Mouse (Mus musculus) kidney, adult 2 months (tissue): ENCODE measurements around the gene Xrcc6.

Experiments
- CTCF ChIP-seq: fragments of 200-500 bp; conservative IDR thresholded peaks from 2 replicates; pipeline ENCODE4 v1.5.1; 2011; ENCODE audit warnings: low read depth, mild to moderate bottlenecking, control low read depth, low read length, moderate library complexity, mixed read lengths; ENCODE audit not compliant: insufficient read depth, insufficient read length
- POLR2A ChIP-seq: fragments of 200-500 bp; IDR thresholded peaks from one replicate; pipeline ENCODE4 v1.6.1; 2011; ENCODE audit warnings: low read depth, low read length, control low read depth

DNA sequence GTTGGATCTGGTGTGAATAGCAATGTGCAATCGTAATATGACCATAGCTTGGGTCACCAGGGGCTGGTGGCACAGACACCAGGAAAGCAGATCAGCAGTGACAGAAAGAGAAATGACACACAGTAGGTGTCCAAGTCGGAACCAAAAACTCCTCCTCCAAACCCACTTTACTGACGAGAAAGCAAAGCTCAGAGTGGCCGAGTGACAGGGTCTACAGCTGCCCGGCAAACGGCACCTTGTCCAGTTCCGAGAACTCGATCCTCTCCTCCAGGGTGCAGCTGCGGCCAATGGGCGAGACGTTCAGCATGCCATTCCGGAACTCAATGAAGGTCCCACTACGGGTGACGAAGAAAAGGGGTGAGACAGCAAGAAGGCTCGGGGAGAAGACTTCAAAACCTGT lies 32.2 kb upstream of the Xrcc6 start:
- TF ChIP-seq CTCF, result no peak
- no peak for TF ChIP-seq POLR2A
